ENCODE assay signal across 10 mouse cellular contexts in the genomic region with DNA sequence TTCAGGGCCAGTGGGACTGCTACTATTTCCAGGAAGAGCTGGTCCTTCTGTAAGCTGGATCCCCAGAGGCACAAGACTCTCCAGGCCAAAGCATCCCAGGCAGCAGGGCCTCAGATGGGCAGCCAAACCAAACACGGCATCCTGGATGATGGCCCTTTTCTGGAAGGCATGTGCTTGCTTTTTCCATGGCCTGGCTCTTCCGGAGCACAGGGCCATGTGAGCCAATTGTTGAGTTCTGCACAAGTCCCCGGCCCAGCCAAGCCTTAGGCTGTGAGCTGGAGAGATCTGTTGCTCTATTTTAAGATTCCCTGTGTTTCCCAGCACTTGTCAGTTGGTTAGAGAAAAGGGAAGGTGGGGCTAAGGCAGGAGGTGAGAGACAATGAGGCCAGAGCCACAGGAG. TPM values are rescaled to one million over a fixed set of nuclear protein-coding genes. Genes with fewer than 3 reads are reported as not detected.
DNase-seq lines count a peak whose midpoint lies in the region; ATAC-seq lines count a peak whose summit lies in the region.
"Had no signal": no experiment of that assay in that cellular context is flagged by ENCODE, and none has a peak within 500 bp of the region (broad histone marks: within the 10 kb centered on the region; RNA-seq: fewer than 3 reads in every experiment).

No protein-coding gene starts in this region.

- no peak overlapping the region for H3K9ac ChIP-seq in hindbrain, embryonic 16.5 days (ENCODE audit: low read depth, low read length)
- H3K9ac ChIP-seq: liver, embryonic 14.5 days; stomach, embryonic 15.5 days had no signal

- no peak overlapping the region for H3K4me3 ChIP-seq in hindbrain, embryonic 16.5 days (ENCODE audit: low read length)
- H3K4me3 ChIP-seq: stomach, embryonic 15.5 days had no signal

- ATAC-seq in frontal cortex, adult (ENCODE audit: low TSS enrichment), result peak; percentile 51
- 0 out of 2 replicates have a peak, but pooled peaks have one; percentile 19 for ATAC-seq in hindbrain, embryonic 16.5 days

- H3K4me2 ChIP-seq in hindbrain, embryonic 16.5 days (ENCODE audit: low read length), result no peak overlapping the region
- H3K4me2 ChIP-seq: stomach, embryonic 15.5 days had no signal

- no peaks in the 10 kb centered on the region for H3K27me3 ChIP-seq in hindbrain, embryonic 16.5 days (replicated peaks; ENCODE audit: control insufficient read depth, insufficient read depth, low read length)
- H3K27me3 ChIP-seq: stomach, embryonic 15.5 days had no signal

- no peaks in the 10 kb centered on the region for H3K9me3 ChIP-seq in hindbrain, embryonic 16.5 days (ENCODE audit: control insufficient read depth, low read length)
- H3K9me3 ChIP-seq: stomach, embryonic 15.5 days had no signal

- DNase-seq in frontal cortex, adult 2 months (ENCODE audit: extremely low spot score in 1 of 2, low spot score in 1 of 2), result no peak
- DNase-seq in Muller cell, postnatal 12 days (ENCODE audit: inconsistent ontology term), result peak; percentile 73
- DNase-seq in gastrocnemius, postnatal 25 days, result peak; percentile 63
- no peak for DNase-seq in embryo, embryonic 9.5 days (ENCODE audit: extremely low spot score)
- DNase-seq in right cerebral cortex, adult 18-20 months, result no peak
- DNase-seq in retina, postnatal 1 day, result no peak

- peaks cover 11% of the 10 kb centered on the region for H3K4me1 ChIP-seq in hindbrain, embryonic 16.5 days (ENCODE audit: control insufficient read depth, insufficient read depth, low read depth, low read length)

- H3K27ac ChIP-seq in hindbrain, embryonic 16.5 days (ENCODE audit: low read depth, low read length), result peak overlapping the region; percentile 37; the same call in 1 of the 2 replicates
- H3K27ac ChIP-seq: liver, embryonic 14.5 days; stomach, embryonic 15.5 days had no signal

- H3K36me3 ChIP-seq in hindbrain, embryonic 16.5 days (ENCODE audit: control insufficient read depth, insufficient read depth, low read length), result no peaks in the 10 kb centered on the region
- H3K36me3 ChIP-seq: stomach, embryonic 15.5 days had no signal

- WGBS in hindbrain, embryonic 16.5 days, result 44% methylated on average over 3 of the region's 3 CpGs

RNA-seq across cellular contexts. Expression of gene Rgs16, which starts 9.5 kb away (rescaled TPM):
- polyA plus RNA-seq in frontal cortex, adult 2 months (2012; rRNA removed), result 9.4 and 11.2 TPM in 2 replicates
- total RNA-seq in gastrocnemius, postnatal 25 days (2021), result 1 to 10 TPM; 1.1 to 1.6 TPM
- 13.3 and 14.0 TPM in 2 replicates for polyA plus RNA-seq in hindbrain, embryonic 16.5 days (2015; fragmentation: Nextera tagmentation; extraction: Ambion mirVana)

RNA-seq across cellular contexts. Expression of gene Rnasel, which starts 18.6 kb away (rescaled TPM):
- polyA plus RNA-seq in frontal cortex, adult 2 months (2012; rRNA removed), result 18.4 and 21.6 TPM in 2 replicates
- total RNA-seq in gastrocnemius, postnatal 25 days (2021), result 1 to 10 TPM; 1.5 to 3.2 TPM
- 32.3 and 34.5 TPM in 2 replicates for polyA plus RNA-seq in hindbrain, embryonic 16.5 days (2015; fragmentation: Nextera tagmentation; extraction: Ambion mirVana)

Comparison
In these comparisons a context has a peak if more than half of its experiments do, and no peak if none do; other contexts are left out.
1. DNase-seq: peak in Muller cell, postnatal 12 days (single experiment) and gastrocnemius, postnatal 25 days (single experiment); none in frontal cortex, adult 2 months (0 of 2), embryo, embryonic 9.5 days (single experiment), right cerebral cortex, adult 18-20 months (single experiment) and retina, postnatal 1 day (single experiment).